Comparison of ENCODE assay signal across 7 mouse cellular contexts in genomic region chr19:40369852-40370811, GRCm38 (mm10).
DNase-seq lines count a peak whose midpoint lies in the region; ATAC-seq lines count a peak whose summit lies in the region.

No protein-coding gene starts in this region.

- no peak overlapping the region for H3K27ac ChIP-seq in limb, embryonic 15.5 days
- no peak overlapping the region for H3K27ac ChIP-seq in midbrain, embryonic 11.5 days (ENCODE audit: low read depth, low read length)

- peak; percentile 19 for DNase-seq in urinary bladder, postnatal 14 days (ENCODE audit: low spot score)
- DNase-seq in urinary bladder, adult 2 months (ENCODE audit: low spot score): no peak
- peak; percentile 78 to 83 for DNase-seq in heart, adult 18-20 months
- no peak for DNase-seq in layer of hippocampus, postnatal 10 days (ENCODE audit: low spot score in 2 of 2)
- DNase-seq in midbrain, embryonic 11.5 days (ENCODE audit: low spot score, missing footprints): no peak
- no peak for DNase-seq in urinary bladder, adult 18-20 months (ENCODE audit: low spot score in 2 of 2)

- peaks cover 16% of the 10 kb centered on the region for H3K4me1 ChIP-seq in limb, embryonic 15.5 days
- H3K4me1 ChIP-seq in midbrain, embryonic 11.5 days (ENCODE audit: control insufficient read depth, insufficient read depth, low read length): peaks cover 3% of the 10 kb centered on the region

- no peaks in the 10 kb centered on the region for H3K27me3 ChIP-seq in limb, embryonic 15.5 days
- no peaks in the 10 kb centered on the region for H3K27me3 ChIP-seq in midbrain, embryonic 11.5 days (ENCODE audit: control insufficient read depth, insufficient read depth, low read length)

- H3K36me3 ChIP-seq in limb, embryonic 15.5 days: no peaks in the 10 kb centered on the region
- no peaks in the 10 kb centered on the region for H3K36me3 ChIP-seq in midbrain, embryonic 11.5 days (ENCODE audit: control insufficient read depth, insufficient read depth, low read length)

- no peaks in the 10 kb centered on the region for H3K9me3 ChIP-seq in limb, embryonic 15.5 days
- no peaks in the 10 kb centered on the region for H3K9me3 ChIP-seq in midbrain, embryonic 11.5 days (ENCODE audit: control insufficient read depth, low read length)

- 70% methylated on average over 18 of the region's 18 CpGs for WGBS in limb, embryonic 15.5 days
- 82% methylated on average over 18 of the region's 18 CpGs for WGBS in midbrain, embryonic 11.5 days

- H3K4me3 ChIP-seq in limb, embryonic 15.5 days: no peak overlapping the region
- no peak overlapping the region for H3K4me3 ChIP-seq in midbrain, embryonic 11.5 days (ENCODE audit: low read depth, low read length)

- peak; percentile 33; the same call in 1 of the 2 replicates for ATAC-seq in limb, embryonic 15.5 days (ENCODE audit: insufficient number of reproducible peaks, low FRiP score, low TSS enrichment, low read depth)
- ATAC-seq in midbrain, embryonic 11.5 days (ENCODE audit: low FRiP score): no peak

- H3K4me2 ChIP-seq in limb, embryonic 15.5 days: no peak overlapping the region
- no peak overlapping the region for H3K4me2 ChIP-seq in midbrain, embryonic 11.5 days

- H3K9ac ChIP-seq in limb, embryonic 15.5 days: no peak overlapping the region
- no peak overlapping the region for H3K9ac ChIP-seq in midbrain, embryonic 11.5 days (ENCODE audit: low read length)

Comparison
In these comparisons a context has a peak if more than half of its experiments do, and no peak if none do; other contexts are left out.
1. DNase-seq: peak in urinary bladder, postnatal 14 days (single experiment) and heart, adult 18-20 months (2 of 2); none in urinary bladder, adult 2 months (single experiment), layer of hippocampus, postnatal 10 days (0 of 2), midbrain, embryonic 11.5 days (single experiment) and urinary bladder, adult 18-20 months (0 of 2).